Mouse (Mus musculus) testis, adult 2 months (tissue): ENCODE measurements around the gene Sun2. TPM values are rescaled to one million over a fixed set of nuclear protein-coding genes. Genes with fewer than 3 reads are reported as not detected.

Experiments used
- H3K27ac ChIP-seq: fragments of 200-500 bp; 2 replicates; pipeline ENCODE4 v1.5.1; 2012; ENCODE audit warnings: low read depth, low read length; ENCODE audit not compliant: control insufficient read depth, insufficient read depth
- H3K27me3 ChIP-seq: fragments of 200-500 bp; 2 replicates; pipeline ENCODE4 v1.6.1; 2012; ENCODE audit warnings: mild to moderate bottlenecking, low read length, moderate library complexity; ENCODE audit not compliant: control insufficient read depth, insufficient read depth
- H3K36me3 ChIP-seq: fragments of 200-500 bp; 2 replicates; pipeline ENCODE4 v1.6.1; 2012; ENCODE audit warnings: mild to moderate bottlenecking, low read length; ENCODE audit not compliant: control insufficient read depth, insufficient read depth
- H3K4me1 ChIP-seq: fragments of 200-500 bp; 2 replicates; pipeline ENCODE4 v1.6.1; 2012; ENCODE audit warnings: low read length; ENCODE audit not compliant: control insufficient read depth, insufficient read depth
- H3K4me3 ChIP-seq: fragments of 200-500 bp; 2 replicates; pipeline ENCODE4 v1.5.1; 2012; ENCODE audit warnings: low read depth, mild to moderate bottlenecking, low read length, moderate library complexity, mixed read lengths; ENCODE audit not compliant: control insufficient read depth
- CTCF ChIP-seq: fragments of 200-500 bp; IDR thresholded peaks from 2 replicates; pipeline ENCODE4 v1.5.1; 2012; ENCODE audit warnings: low read depth, mild to moderate bottlenecking, inconsistent platforms, low read length, moderate library complexity; ENCODE audit not compliant: control insufficient read depth, insufficient read depth, insufficient replicate concordance
- POLR2A ChIP-seq: fragments of 200-500 bp; IDR thresholded peaks from 2 replicates; pipeline ENCODE4 v1.6.1; 2012; ENCODE audit warnings: low read depth, mild to moderate bottlenecking, inconsistent platforms, low read length, moderate library complexity; ENCODE audit not compliant: control insufficient read depth
- polyA plus RNA-seq: library from polyadenylated mRNA; depleted of rRNA; stranded (reverse); fragments of >200 nt; gene quantifications from 2 replicates; pipeline ENCODE4 v1.2.3, GENCODE M21; 2012

Gene Sun2
- polyA plus RNA-seq, 1 experiment = 19.5 TPM

GRCm38 (mm10) chr15:79755176-79755575, 12.8 kb upstream of the Sun2 start:
- TF ChIP-seq CTCF (no peak), POLR2A (no peak)
- Histone ChIP-seq H3K27me3 (no peaks in the 10 kb centered on the region), H3K27ac (no peak overlapping the region), H3K4me3 (no peak overlapping the region), H3K4me1 (no peaks in the 10 kb centered on the region), H3K36me3 (no peaks in the 10 kb centered on the region)

- Histone ChIP-seq H3K36me3 (no peaks in the 10 kb centered on the region), H3K27ac (no peak overlapping the region), H3K27me3 (no peaks in the 10 kb centered on the region), H3K4me1 (no peaks in the 10 kb centered on the region), H3K4me3 (no peak overlapping the region)
- no peak for TF ChIP-seq CTCF
- TF ChIP-seq POLR2A = no peak
Measured at GRCm38 (mm10) chr15:79753873-79754272, 11.5 kb upstream of the Sun2 start.

- TF ChIP-seq CTCF (no peak), POLR2A (no peak)
- Histone ChIP-seq H3K36me3 (no peaks in the 10 kb centered on the region), H3K27ac (no peak overlapping the region)
Measured at GRCm38 (mm10) chr15:79753420-79753752, 11.1 kb upstream of the Sun2 start.

GRCm38 (mm10) chr15:79752742-79753419, 10.5 kb upstream of the Sun2 start:
- Histone ChIP-seq H3K4me1 (no peaks in the 10 kb centered on the region), H3K36me3 (no peaks in the 10 kb centered on the region), H3K27ac (no peak overlapping the region), H3K4me3 (no peak overlapping the region), H3K27me3 (no peaks in the 10 kb centered on the region)
- TF ChIP-seq POLR2A = no peak
- TF ChIP-seq CTCF = peak; percentile 95

More at GRCm38 (mm10) chr15:79753420-79753752, 11.1 kb upstream of the Sun2 start:
- H3K4me1 ChIP-seq = no peaks in the 10 kb centered on the region
- no peaks in the 10 kb centered on the region for H3K27me3 ChIP-seq
- H3K4me3 ChIP-seq = no peak overlapping the region

GRCm38 (mm10) chr15:79751772-79752171, 9.4 kb upstream of the Sun2 start:
- Histone ChIP-seq H3K27ac (no peak overlapping the region), H3K4me3 (no peak overlapping the region), H3K36me3 (no peaks in the 10 kb centered on the region), H3K4me1 (no peaks in the 10 kb centered on the region), H3K27me3 (no peaks in the 10 kb centered on the region)
- no peak for TF ChIP-seq POLR2A
- TF ChIP-seq CTCF = no peak

- Histone ChIP-seq H3K4me1 (no peaks in the 10 kb centered on the region), H3K27ac (no peak overlapping the region), H3K4me3 (no peak overlapping the region), H3K27me3 (no peaks in the 10 kb centered on the region), H3K36me3 (no peaks in the 10 kb centered on the region)
- TF ChIP-seq CTCF (no peak), POLR2A (no peak)
Measured at GRCm38 (mm10) chr15:79750266-79750665, 7.9 kb upstream of the Sun2 start.

GRCm38 (mm10) chr15:79749162-79749561, 6.8 kb upstream of the Sun2 start:
- no peak for TF ChIP-seq CTCF
- TF ChIP-seq POLR2A = no peak
- Histone ChIP-seq H3K4me3 (no peak overlapping the region), H3K36me3 (no peaks in the 10 kb centered on the region), H3K27me3 (no peaks in the 10 kb centered on the region), H3K27ac (no peak overlapping the region), H3K4me1 (peaks cover 2% of the 10 kb centered on the region)
